Mouse (Mus musculus): ENCODE data around the gene Esm1. TPM values are rescaled to one million over a fixed set of nuclear protein-coding genes. Genes with fewer than 3 reads are reported as not detected.

The Esm1 gene
- total RNA-seq (2023), result 0.27 TPM

DNA sequence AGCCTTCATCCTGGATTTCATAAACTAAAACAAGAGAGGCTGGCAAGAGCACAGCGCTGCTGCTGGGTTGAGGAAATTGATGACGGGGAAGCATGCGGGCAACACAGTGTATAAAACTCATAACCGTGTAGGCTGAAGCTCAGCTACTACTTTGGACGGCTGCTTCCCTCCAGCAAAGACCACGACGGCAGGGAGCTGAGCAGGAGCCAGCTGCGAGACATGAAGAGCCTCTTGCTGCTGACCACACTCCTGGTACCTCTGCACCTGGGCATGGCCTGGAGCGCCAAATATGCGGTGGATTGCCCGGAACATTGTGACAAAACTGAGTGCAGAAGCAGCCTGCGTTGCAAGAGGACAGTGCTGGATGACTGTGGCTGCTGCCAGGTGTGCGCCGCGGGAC is at the start of gene Esm1:
TSS of gene Esm1 (plus strand) at position 36 of the 400 bp plus-strand sequence.

DNA sequence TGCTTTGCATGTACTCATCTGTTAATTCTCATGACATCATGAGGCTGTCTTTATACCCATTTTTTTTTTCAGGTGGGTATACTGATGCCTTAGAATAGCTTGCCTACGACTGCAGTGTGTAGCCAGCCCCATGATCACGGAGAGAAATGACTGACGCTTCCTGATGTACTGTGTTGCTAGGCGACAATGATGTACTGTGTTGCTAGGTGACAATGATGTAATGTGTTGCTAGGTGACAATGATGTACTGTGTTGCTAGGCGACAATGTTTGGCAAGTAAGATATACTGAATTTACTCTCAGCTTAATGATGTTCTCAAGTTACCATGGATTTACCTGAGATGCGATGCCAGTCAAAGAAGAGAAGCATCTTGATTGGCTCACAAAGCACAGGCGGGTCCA is 16.4 kb downstream of the Esm1 start, which contains the start of gene Gzmk:
TSS of gene Gzmk (minus strand) at position 98 of the 400 bp plus-strand sequence.

Other genes starting within 250 kb of the Esm1 start
- gene Ccno, start 221.9 kb upstream of the Esm1 start, total RNA-seq (2023), result 2.0 TPM
- gene Mcidas, start 215.8 kb upstream of the Esm1 start, total RNA-seq (2023), result not detected
- gene Cdc20b, start 174.5 kb upstream of the Esm1 start, total RNA-seq (2023), result not detected
- not detected for gene Gpx8, start 163.2 kb upstream of the Esm1 start, total RNA-seq (2023)
- gene Gzma, start 108.7 kb upstream of the Esm1 start, total RNA-seq (2023), result 59.1 TPM
- 0.68 TPM for gene Gzmk, start 16.2 kb downstream of the Esm1 start, total RNA-seq (2023)
- gene BC067074, start 83.5 kb downstream of the Esm1 start, total RNA-seq (2023), result not detected

Measured in CD4-positive naive resting alpha-beta T cell, adult 57 days (primary cell).